Mouse (Mus musculus) heart, adult 2 months (tissue): ENCODE results near the gene Gpr68. TPM values are rescaled to one million over a fixed set of nuclear protein-coding genes. Genes with fewer than 3 reads are reported as not detected.
A peak's percentile ranks its signal among the peaks of the same experiment; 100 is the strongest.

Experiments used
- DNase-seq, 2 experiments: peaks; one replicate each; pipeline ENCODE4 v3.0.0; 2021
- H3K27ac ChIP-seq: fragments of 200-600 bp; 2 replicates; pipeline ENCODE4 v1.8.1; 2022
- H3K27me3 ChIP-seq: fragments of 200-500 bp; 2 replicates; pipeline ENCODE4 v1.6.1; 2012; ENCODE audit warnings: mild to moderate bottlenecking, low read length, inconsistent platforms, mixed read lengths; ENCODE audit not compliant: control insufficient read depth, insufficient read depth
- H3K36me3 ChIP-seq: fragments of 200-500 bp; 2 replicates; pipeline ENCODE4 v1.6.1; 2012; ENCODE audit warnings: low read length, inconsistent platforms; ENCODE audit not compliant: control insufficient read depth, insufficient read depth
- H3K4me1 ChIP-seq: fragments of 200-500 bp; 2 replicates; pipeline ENCODE4 v1.6.1; 2011; ENCODE audit warnings: low read length; ENCODE audit not compliant: control insufficient read depth, insufficient read depth
- H3K4me3 ChIP-seq: fragments of 200-600 bp; 2 replicates; pipeline ENCODE4 v1.8.1; 2022
- H3K79me2 ChIP-seq: fragments of 200-500 bp; replicated peaks from 2 replicates; pipeline ENCODE4 v1.6.1; 2012; ENCODE audit warnings: mild to moderate bottlenecking, inconsistent platforms, low read length, moderate library complexity, mixed read lengths; ENCODE audit not compliant: control insufficient read depth, insufficient read depth
- H3K9ac ChIP-seq: fragments of 200-500 bp; 2 replicates; pipeline ENCODE4 v1.6.1; 2012; ENCODE audit warnings: low read depth, mild to moderate bottlenecking, control low read depth, inconsistent platforms, low read length, mixed read lengths
- CTCF ChIP-seq: fragments of 200-600 bp; IDR thresholded peaks from 2 replicates; pipeline ENCODE4 v1.8.1; 2022; ENCODE audit warnings: antibody characterized with exemption, mild to moderate bottlenecking, moderate library complexity
- EP300 ChIP-seq: fragments of 200-500 bp; IDR thresholded peaks from 2 replicates; pipeline ENCODE4 v1.6.1; 2011; ENCODE audit warnings: low read depth, low read length, control low read depth; ENCODE audit not compliant: insufficient read depth
- POLR2A ChIP-seq: fragments of 200-500 bp; IDR thresholded peaks from 2 replicates; pipeline ENCODE4 v1.6.1; 2011; ENCODE audit warnings: mild to moderate bottlenecking, low read depth, low read length, control low read depth; ENCODE audit not compliant: insufficient read depth
- WGBS: fragments of 180-500 bp; shearing (Covaris S2); methylation state at CpG from one replicate; pipeline ENCODE4 v1.1.7; 2018; 5-methylcytosine and 5-hydroxymethylcytosine counted together
- intact Hi-C: fragments of 180-260 bp; cut with DNase I; formaldehyde crosslinking; loops from one replicate; pipeline ENCODE4 v1.15.1; 2025
- long read RNA-seq: library from polyadenylated mRNA; stranded (forward); transcript quantifications from one replicate; pipeline ENCODE4 v2.0.0, GENCODE M21; 2021
- polyA plus RNA-seq: library from polyadenylated mRNA; depleted of rRNA; stranded (reverse); fragments of >200 nt; gene quantifications from 2 replicates; pipeline ENCODE4 v1.2.3, GENCODE M21; 2012; rRNA removed
- total RNA-seq, 2 experiments: library from RNA; stranded (reverse); gene quantifications; 2 replicates each; pipeline ENCODE4 v1.2.3; 2021

Gpr68 gene
- total RNA-seq (under 1 TPM; 0.14 to 0.16 TPM), polyA plus RNA-seq (0.56 and 0.80 TPM in 2 replicates)
- long read RNA-seq = 0 reads

GRCm38 (mm10) chr12:100907598-100908297 is at the start of gene Gpr68:
TSS of gene Gpr68 (minus strand) at chr12:100908198.
- TF ChIP-seq POLR2A = no peak
- no peak for TF ChIP-seq EP300
- TF ChIP-seq CTCF = no peak
- Histone ChIP-seq H3K79me2 (no peaks in the 10 kb centered on the region), H3K27ac (no peak within 1 kb of the TSS), H3K4me1 (no peaks in the 10 kb centered on the region), H3K4me3 (peak within 1 kb of the TSS; percentile 39), H3K9ac (peak within 1 kb of the TSS; percentile 64; the same call in 1 of the 2 replicates), H3K36me3 (no peaks in the 10 kb centered on the region), H3K27me3 (no peaks in the 10 kb centered on the region)
- intact Hi-C loops = no loop called here
- WGBS = 5% methylated on average over 39 of the region's 39 CpGs
- DNase-seq = peak in 1 of 2 experiments; percentile 30

GRCm38 (mm10) chr12:100957257-100957656 is 49.3 kb upstream of the Gpr68 start:
- H3K4me1 ChIP-seq = peaks cover 24% of the 10 kb centered on the region
- DNase-seq = no peak
- 80% methylated on average over 3 of the region's 3 CpGs for WGBS
- no peak overlapping the region; the same call in 1 of the 2 replicates for H3K27ac ChIP-seq
- no peaks in the 10 kb centered on the region for H3K79me2 ChIP-seq
- intact Hi-C loops = no loop called here
- H3K4me3 ChIP-seq = no peak overlapping the region
- no peaks in the 10 kb centered on the region; the same call in 1 of the 2 replicates for H3K27me3 ChIP-seq
- no peaks in the 10 kb centered on the region for H3K36me3 ChIP-seq
- H3K9ac ChIP-seq = no peak overlapping the region
- TF ChIP-seq EP300 = no peak
- TF ChIP-seq CTCF = no peak
- no peak for TF ChIP-seq POLR2A

GRCm38 (mm10) chr12:100956825-100957224 is 48.8 kb upstream of the Gpr68 start:
- DNase-seq = no peak
- H3K4me1 ChIP-seq = peaks cover 25% of the 10 kb centered on the region
- no peaks in the 10 kb centered on the region for H3K79me2 ChIP-seq
- no peak overlapping the region; the same call in 1 of the 2 replicates for H3K27ac ChIP-seq
- no peaks in the 10 kb centered on the region for H3K36me3 ChIP-seq
- H3K9ac ChIP-seq = no peak overlapping the region
- TF ChIP-seq CTCF (no peak), EP300 (no peak), POLR2A (no peak)
- intact Hi-C loops = no loop called here
- no peaks in the 10 kb centered on the region for H3K27me3 ChIP-seq
- 53% methylated on average over 4 of the region's 4 CpGs for WGBS
- H3K4me3 ChIP-seq = no peak overlapping the region

GRCm38 (mm10) chr12:100956028-100956427 is 48.0 kb upstream of the Gpr68 start:
- Histone ChIP-seq H3K9ac (no peak overlapping the region), H3K4me3 (no peak overlapping the region), H3K79me2 (no peaks in the 10 kb centered on the region), H3K27me3 (no peaks in the 10 kb centered on the region), H3K4me1 (peaks cover 28% of the 10 kb centered on the region), H3K36me3 (no peaks in the 10 kb centered on the region), H3K27ac (no peak overlapping the region)
- TF ChIP-seq EP300 (no peak), POLR2A (no peak), CTCF (no peak)
- DNase-seq = no peak
- intact Hi-C loops = no loop called here
- 79% methylated on average over 2 of the region's 2 CpGs for WGBS

GRCm38 (mm10) chr12:100953926-100954325 is 45.9 kb upstream of the Gpr68 start:
- Histone ChIP-seq H3K9ac (no peak overlapping the region), H3K4me1 (peaks cover 24% of the 10 kb centered on the region), H3K36me3 (no peaks in the 10 kb centered on the region), H3K27ac (no peak overlapping the region; the same call in 1 of the 2 replicates), H3K4me3 (no peak overlapping the region), H3K79me2 (no peaks in the 10 kb centered on the region), H3K27me3 (no peaks in the 10 kb centered on the region)
- TF ChIP-seq POLR2A (no peak), EP300 (no peak)
- no peak for DNase-seq
- 60% methylated on average over 8 of the region's 8 CpGs for WGBS
- intact Hi-C loops = loop anchor here (2.0 kb wide), 1 partner anchor 129 kb away; the partner anchor contains the start of gene Ppp4r3a
